Mouse (Mus musculus): ENCODE measurements at regions not wholly inside any gene's neighbourhood (a gene's known extent, or its start where the extent isn't known, plus 50 kb on each side); places are given as distances from the start of the nearest gene placed in this dataset.

- DNase-seq, result no peak
Measured at GRCm38 (mm10) chr8:89245131-89245751, 201.3 kb upstream of the Sall1 start.

- no peak for DNase-seq
Measured at GRCm38 (mm10) chr8:89241686-89242085, 197.7 kb upstream of the Sall1 start.

- no peak for DNase-seq
Measured at GRCm38 (mm10) chr8:89239626-89240025, 195.7 kb upstream of the Sall1 start.

GRCm38 (mm10) chr8:89234041-89234440, 190.1 kb upstream of the Sall1 start:
- DNase-seq, result no peak

GRCm38 (mm10) chr8:89232318-89232717, 188.4 kb upstream of the Sall1 start:
- DNase-seq, result no peak

- no peak for DNase-seq
Measured at GRCm38 (mm10) chr8:89229144-89229543, 185.2 kb upstream of the Sall1 start.

- peak; percentile 6 for DNase-seq
Measured at GRCm38 (mm10) chr8:89220870-89221269, 176.9 kb upstream of the Sall1 start.

- DNase-seq, result no peak
Measured at GRCm38 (mm10) chr8:89220381-89220780, 176.4 kb upstream of the Sall1 start.

- no peak for DNase-seq
Measured at GRCm38 (mm10) chr8:89219156-89219555, 175.2 kb upstream of the Sall1 start.

- no peak for DNase-seq
Measured at GRCm38 (mm10) chr8:89217689-89218088, 173.7 kb upstream of the Sall1 start.

GRCm38 (mm10) chr8:89211931-89212330, 168.0 kb upstream of the Sall1 start:
- no peak for DNase-seq

- no peak for DNase-seq
Measured at GRCm38 (mm10) chr8:89210684-89211083, 166.7 kb upstream of the Sall1 start.

- DNase-seq, result no peak
Measured at GRCm38 (mm10) chr8:89207891-89208290, 163.9 kb upstream of the Sall1 start.

- DNase-seq, result no peak
Measured at GRCm38 (mm10) chr8:89202484-89203096, 158.6 kb upstream of the Sall1 start.

GRCm38 (mm10) chr8:89200301-89200700, 156.3 kb upstream of the Sall1 start:
- DNase-seq, result no peak

- DNase-seq, result no peak
Measured at GRCm38 (mm10) chr8:89185314-89185713, 141.4 kb upstream of the Sall1 start.

GRCm38 (mm10) chr8:89175631-89176030, 131.7 kb upstream of the Sall1 start:
- no peak for DNase-seq

- DNase-seq, result no peak
Measured at GRCm38 (mm10) chr8:89171561-89171960, 127.6 kb upstream of the Sall1 start.

- no peak for DNase-seq
Measured at GRCm38 (mm10) chr8:89169484-89169883, 125.5 kb upstream of the Sall1 start.

- DNase-seq, result no peak
Measured at GRCm38 (mm10) chr8:89167026-89167425, 123.1 kb upstream of the Sall1 start.

GRCm38 (mm10) chr8:89156909-89157308, 112.9 kb upstream of the Sall1 start:
- DNase-seq, result no peak

GRCm38 (mm10) chr8:89153605-89154004, 109.6 kb upstream of the Sall1 start:
- DNase-seq, result no peak

GRCm38 (mm10) chr8:89152867-89153595, 109.1 kb upstream of the Sall1 start:
- DNase-seq, result no peak

- no peak for DNase-seq
Measured at GRCm38 (mm10) chr8:89152331-89152730, 108.4 kb upstream of the Sall1 start.

Data from right cerebral cortex, postnatal 14 days (tissue).